Mouse (Mus musculus) kidney, postnatal 0 days (tissue): ENCODE measurements at regions not wholly inside any gene's neighbourhood (a gene's known extent, or its start where the extent isn't known, plus 50 kb on each side); places are given as distances from the start of the nearest gene placed in this dataset.
A peak's percentile ranks its signal among the peaks of the same experiment; 100 is the strongest.

Experiments used
- ATAC-seq: fragments of 200-750 bp; cut with Nextera tagmentation; replicated peaks from 2 replicates; pipeline ENCODE4 v1.8.0; 2017; ENCODE audit warnings: low read depth, moderate number of reproducible peaks, moderate TSS enrichment, moderate library complexity; ENCODE audit not compliant: low FRiP score
- DNase-seq: peaks from one replicate; pipeline ENCODE4 v3.0.0-alpha.2; 2016; ENCODE audit warnings: low spot score
- H3K27ac ChIP-seq: fragments of 300-500 bp; sonication (generic); 2 replicates; pipeline ENCODE4 v1.5.1; 2014; ENCODE audit warnings: mild to moderate bottlenecking
- H3K27me3 ChIP-seq: fragments of 300-500 bp; sonication (generic); 2 replicates; pipeline ENCODE4 v1.6.1; 2014; ENCODE audit warnings: low read length, mixed read lengths; ENCODE audit not compliant: insufficient read depth
- H3K36me3 ChIP-seq: fragments of 300-500 bp; sonication (generic); 2 replicates; pipeline ENCODE4 v1.6.1; 2014; ENCODE audit warnings: low read length, mixed read lengths; ENCODE audit not compliant: insufficient read depth
- H3K4me1 ChIP-seq: fragments of 300-500 bp; sonication (generic); replicated peaks from 2 replicates; pipeline ENCODE4 v1.6.1; 2014; ENCODE audit warnings: antibody characterized with exemption, low read length, mixed read lengths; ENCODE audit not compliant: insufficient read depth
- H3K4me2 ChIP-seq: fragments of 300-500 bp; sonication (generic); 2 replicates; pipeline ENCODE4 v1.6.1; 2014; ENCODE audit warnings: mild to moderate bottlenecking, low read length, moderate library complexity, mixed read lengths
- H3K4me3 ChIP-seq: fragments of 300-500 bp; sonication (generic); replicated peaks from 2 replicates; pipeline ENCODE4 v1.5.1; 2014; ENCODE audit warnings: low read depth, low read length
- H3K9ac ChIP-seq: fragments of 300-500 bp; sonication (generic); 2 replicates; pipeline ENCODE4 v1.6.1; 2014; ENCODE audit warnings: low read depth, low read length
- H3K9me3 ChIP-seq: fragments of 300-500 bp; sonication (generic); replicated peaks from 2 replicates; pipeline ENCODE4 v1.6.1; 2016; ENCODE audit warnings: low read length, inconsistent platforms, mixed read lengths
- CTCF ChIP-seq: IDR thresholded peaks from 2 replicates; pipeline ENCODE4 v1.5.1; 2016; ENCODE audit warnings: antibody characterized with exemption, low read depth, mild to moderate bottlenecking, moderate library complexity
- WGBS: fragments of 180-500 bp; shearing (Covaris S2); extraction: QIAGEN DNeasy Blood & Tissue Kit; methylation state at CpG from one replicate; pipeline ENCODE4 v1.1.7; 2014; 5-methylcytosine and 5-hydroxymethylcytosine counted together

DNA sequence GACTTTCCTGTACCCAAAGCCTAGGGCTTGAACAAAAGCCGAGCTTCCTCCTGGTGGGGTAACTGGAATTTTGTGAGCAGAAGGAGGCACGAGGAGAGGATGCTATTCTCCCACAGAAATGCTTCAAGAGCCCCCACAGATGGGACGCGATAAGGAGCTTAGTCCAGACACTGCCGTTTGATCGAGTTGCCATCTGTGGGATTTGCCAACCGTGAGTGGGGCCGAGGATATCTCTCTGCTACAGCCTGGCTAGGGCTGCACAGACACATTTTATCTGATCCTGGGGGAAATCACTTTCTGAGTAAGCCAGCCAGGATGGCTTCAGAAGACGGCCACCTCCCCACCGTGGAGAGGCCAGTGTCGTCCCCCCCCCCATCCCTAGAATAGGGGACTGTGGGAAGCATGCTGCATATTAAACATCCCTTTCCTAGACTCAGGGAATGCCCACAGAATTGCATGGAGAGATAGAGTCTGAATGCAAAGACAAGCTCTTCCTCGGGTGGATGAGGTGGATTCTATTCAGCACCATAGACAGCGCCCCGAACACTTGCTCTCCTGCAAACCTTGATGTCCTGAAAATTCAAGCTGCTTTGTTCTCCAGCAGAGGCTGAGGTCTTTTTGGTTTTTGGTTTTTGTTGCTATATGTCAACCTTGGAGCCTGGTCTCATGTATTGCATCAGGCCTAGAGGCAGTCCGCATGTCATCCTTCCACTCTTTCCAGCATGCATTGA, 611.6 kb upstream of the Fam19a5 start:
- DNase-seq (peak; percentile 68), ATAC-seq (no peak)
- TF ChIP-seq CTCF: no peak
- H3K9me3 ChIP-seq: no peaks in the 10 kb centered on the region
- H3K36me3 ChIP-seq: no peaks in the 10 kb centered on the region
- no peak overlapping the region for H3K4me2 ChIP-seq
- H3K27ac ChIP-seq: no peak overlapping the region
- H3K9ac ChIP-seq: no peak overlapping the region
- H3K4me3 ChIP-seq: no peak overlapping the region
- no peaks in the 10 kb centered on the region for H3K27me3 ChIP-seq
- H3K4me1 ChIP-seq: no peaks in the 10 kb centered on the region
- WGBS: 53% methylated on average over 15 of the region's 15 CpGs

DNA sequence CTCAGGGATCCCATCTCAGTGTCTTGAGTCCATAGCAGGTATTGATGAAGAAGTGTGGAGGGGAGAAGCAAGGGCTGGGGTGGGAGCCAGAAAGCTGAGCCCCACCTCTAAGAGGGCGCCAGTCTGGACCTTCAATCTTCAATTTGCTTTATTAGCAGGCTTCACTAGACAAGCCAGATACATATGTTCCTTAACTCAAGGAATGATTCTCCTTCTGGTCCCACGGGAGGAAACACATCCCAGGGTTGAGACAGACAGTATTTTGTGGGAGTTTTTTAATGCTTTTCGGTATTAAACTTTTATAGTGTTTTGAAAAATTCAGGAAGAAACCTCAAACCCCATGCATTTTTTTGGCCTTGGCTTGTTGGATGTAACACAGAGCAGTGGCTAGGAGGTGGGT, 606.7 kb upstream of the Fam19a5 start:
- 64% methylated on average over 3 of the region's 3 CpGs for WGBS
- Histone ChIP-seq H3K9ac (no peak overlapping the region), H3K4me3 (no peak overlapping the region), H3K27me3 (no peaks in the 10 kb centered on the region), H3K27ac (no peak overlapping the region), H3K36me3 (no peaks in the 10 kb centered on the region), H3K4me1 (no peaks in the 10 kb centered on the region), H3K4me2 (no peak overlapping the region), H3K9me3 (no peaks in the 10 kb centered on the region)
- TF ChIP-seq CTCF: no peak
- DNase-seq (no peak), ATAC-seq (no peak)

DNA sequence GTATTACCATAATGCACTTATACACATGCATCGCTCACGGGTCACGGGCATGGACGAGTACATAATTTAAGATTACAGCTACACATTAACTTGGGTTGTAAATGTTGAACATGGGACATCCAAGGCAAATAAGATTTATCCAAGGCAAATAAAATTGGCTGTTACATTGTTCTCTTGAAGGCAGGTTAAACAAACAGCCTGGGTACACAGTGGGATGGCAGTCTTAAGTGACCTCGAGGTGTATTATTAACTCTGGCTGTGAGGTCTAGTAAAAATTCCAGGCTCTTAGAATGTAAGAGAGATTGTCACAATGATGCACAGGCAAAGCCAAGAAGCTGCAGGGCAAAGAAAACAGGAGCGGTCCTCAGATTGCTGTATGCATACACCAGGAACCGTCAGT, 599.6 kb upstream of the Fam19a5 start:
- no peak for ATAC-seq
- no peak for TF ChIP-seq CTCF
- DNase-seq: peak; percentile 12
- Histone ChIP-seq H3K36me3 (no peaks in the 10 kb centered on the region), H3K4me3 (no peak overlapping the region), H3K27ac (no peak overlapping the region), H3K4me2 (no peak overlapping the region), H3K4me1 (no peaks in the 10 kb centered on the region), H3K9me3 (no peaks in the 10 kb centered on the region), H3K9ac (no peak overlapping the region), H3K27me3 (no peaks in the 10 kb centered on the region)
- WGBS: 43% methylated on average over 7 of the region's 7 CpGs

DNA sequence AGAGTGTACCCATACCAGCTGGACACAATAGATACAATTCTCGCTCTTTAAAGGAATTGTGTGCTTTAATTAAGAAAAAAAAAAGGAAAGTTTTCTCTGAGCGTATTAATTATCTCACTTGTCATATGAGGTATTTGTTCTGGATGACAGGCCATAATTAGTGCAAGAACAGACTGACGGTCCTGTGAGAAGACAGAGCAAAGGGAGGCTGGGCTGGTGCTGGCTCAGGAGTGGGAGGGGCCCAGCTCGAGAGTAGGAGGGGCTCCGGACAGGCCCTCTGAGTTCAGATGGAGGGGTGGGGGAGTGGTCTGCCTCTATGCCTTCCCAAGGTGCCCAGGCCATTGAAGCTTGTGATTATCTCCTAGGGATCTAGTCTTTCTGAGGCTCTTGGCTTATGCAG, 591.5 kb upstream of the Fam19a5 start:
- TF ChIP-seq CTCF: no peak
- no peak overlapping the region for H3K27ac ChIP-seq
- no peak overlapping the region for H3K4me2 ChIP-seq
- H3K36me3 ChIP-seq: no peaks in the 10 kb centered on the region
- no peak overlapping the region for H3K4me3 ChIP-seq
- no peaks in the 10 kb centered on the region for H3K27me3 ChIP-seq
- H3K9ac ChIP-seq: no peak overlapping the region
- H3K4me1 ChIP-seq: no peaks in the 10 kb centered on the region
- ATAC-seq (no peak), DNase-seq (no peak)
- H3K9me3 ChIP-seq: no peaks in the 10 kb centered on the region
- WGBS: 52% methylated on average over 5 of the region's 5 CpGs

DNA sequence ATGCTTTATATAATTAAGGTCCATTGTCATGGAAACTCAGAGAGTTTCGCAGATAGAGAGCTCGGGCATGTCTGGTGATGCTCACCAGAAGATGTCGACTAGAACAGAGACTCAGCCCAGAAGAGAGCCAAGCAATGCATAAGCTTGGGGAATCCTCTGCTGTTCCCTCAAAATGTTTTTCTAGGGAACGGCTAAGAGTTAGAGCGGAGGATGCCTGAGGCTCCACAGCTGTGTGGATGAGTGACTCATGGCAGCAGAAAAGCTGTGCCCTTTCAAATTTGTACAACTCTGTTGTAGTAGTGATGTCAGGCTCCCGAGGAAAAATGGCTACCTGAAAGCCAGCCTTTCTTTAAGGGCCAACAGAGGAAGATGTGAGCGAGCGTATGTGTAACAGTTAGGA, 586.2 kb upstream of the Fam19a5 start:
- H3K9me3 ChIP-seq: no peaks in the 10 kb centered on the region
- no peak for ATAC-seq
- no peak for TF ChIP-seq CTCF

DNA sequence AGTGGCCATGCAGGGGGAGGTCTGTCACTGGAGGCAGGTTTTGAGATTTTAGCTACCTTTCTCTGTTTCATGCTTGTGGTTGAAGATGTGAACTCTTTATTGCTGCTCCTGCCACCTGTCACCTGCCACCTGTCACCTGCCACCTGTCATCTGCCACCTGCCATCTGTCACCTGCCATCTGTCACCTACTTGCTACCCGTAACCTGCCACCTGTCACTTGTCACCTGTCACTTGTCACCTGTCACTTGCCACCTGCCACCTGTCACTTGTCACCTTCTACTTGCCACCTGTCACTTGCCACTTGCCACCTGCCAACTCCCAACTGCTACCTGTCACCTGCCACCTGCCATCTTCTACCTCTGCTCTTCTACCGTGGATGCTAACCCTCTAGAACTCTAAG, 581.2 kb upstream of the Fam19a5 start:
- Histone ChIP-seq H3K27ac (no peak overlapping the region), H3K9me3 (no peaks in the 10 kb centered on the region), H3K4me3 (no peak overlapping the region), H3K4me2 (no peak overlapping the region), H3K4me1 (no peaks in the 10 kb centered on the region), H3K27me3 (no peaks in the 10 kb centered on the region), H3K36me3 (no peaks in the 10 kb centered on the region), H3K9ac (no peak overlapping the region)
- TF ChIP-seq CTCF: no peak
- ATAC-seq (no peak), DNase-seq (no peak)
- 71% methylated on average over 2 of the region's 2 CpGs for WGBS

More for the DNA sequence above, 586.2 kb upstream of the Fam19a5 start:
- Histone ChIP-seq H3K4me2 (no peak overlapping the region), H3K4me3 (no peak overlapping the region), H3K4me1 (no peaks in the 10 kb centered on the region), H3K27me3 (no peaks in the 10 kb centered on the region), H3K36me3 (no peaks in the 10 kb centered on the region), H3K9ac (no peak overlapping the region), H3K27ac (no peak overlapping the region)
- no peak for DNase-seq
- WGBS: 81% methylated on average over 8 of the region's 8 CpGs

DNA sequence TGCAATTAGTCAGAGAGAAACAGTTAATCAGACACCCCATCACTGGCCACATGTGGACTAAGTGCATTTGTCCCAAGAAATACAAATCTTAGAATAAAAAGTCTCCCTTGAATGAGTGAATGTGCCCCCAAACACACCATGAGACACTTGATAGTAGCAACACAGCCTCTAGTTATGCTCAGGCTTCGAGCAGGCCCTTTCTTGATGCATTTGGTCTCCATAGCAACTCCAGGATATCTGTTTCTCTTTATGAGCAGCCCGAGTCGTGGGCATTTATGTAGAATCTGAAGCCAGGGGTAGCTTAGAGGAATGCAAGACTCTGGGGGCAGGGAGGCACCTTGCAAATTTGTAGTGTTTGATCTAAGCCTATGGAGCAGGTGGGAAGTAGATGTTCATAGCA, 580.6 kb upstream of the Fam19a5 start:
- no peaks in the 10 kb centered on the region for H3K36me3 ChIP-seq
- TF ChIP-seq CTCF: no peak
- 39% methylated on average over 3 of the region's 3 CpGs for WGBS
- no peak overlapping the region for H3K27ac ChIP-seq
- H3K4me2 ChIP-seq: no peak overlapping the region
- no peak overlapping the region for H3K4me3 ChIP-seq
- H3K4me1 ChIP-seq: no peaks in the 10 kb centered on the region
- no peak overlapping the region for H3K9ac ChIP-seq
- H3K27me3 ChIP-seq: no peaks in the 10 kb centered on the region
- H3K9me3 ChIP-seq: no peaks in the 10 kb centered on the region
- ATAC-seq (no peak), DNase-seq (no peak)
